Mouse (Mus musculus) left cerebral cortex, adult 11 months (tissue): ENCODE measurements around the gene Slc12a5.

Experiments used
- DNase-seq: peaks from one replicate; pipeline ENCODE4 v3.0.0; 2022; ENCODE audit warnings: low spot score

Gene Slc12a5

GRCm38 (mm10) chr2:164960716-164961441 is at the start of gene Slc12a5:
Gene Slc12a5 (plus strand): TSS chr2:164960802.
- DNase-seq = no peak

- DNase-seq = peak; percentile 89
These were observed 49.2 kb upstream of the Slc12a5 start, which contains the start of gene Zfp335 for GRCm38 (mm10) chr2:164911086-164912048. Gene Zfp335 (minus strand): TSS chr2:164911757.

GRCm38 (mm10) chr2:164912151-164912550 is 48.5 kb upstream of the Slc12a5 start:
- DNase-seq = peak; percentile 62

- no peak for DNase-seq
These were observed 47.7 kb upstream of the Slc12a5 start for GRCm38 (mm10) chr2:164912749-164913427.

- DNase-seq = no peak
These were observed 47.2 kb upstream of the Slc12a5 start for GRCm38 (mm10) chr2:164913428-164913786.

GRCm38 (mm10) chr2:164916820-164917219 is 43.8 kb upstream of the Slc12a5 start:
- DNase-seq = no peak

- no peak for DNase-seq
These were observed 43.2 kb upstream of the Slc12a5 start for GRCm38 (mm10) chr2:164917371-164917770.

GRCm38 (mm10) chr2:164918325-164918724 is 42.3 kb upstream of the Slc12a5 start:
- no peak for DNase-seq

GRCm38 (mm10) chr2:164921984-164922383 is 38.6 kb upstream of the Slc12a5 start:
- no peak for DNase-seq

GRCm38 (mm10) chr2:164923291-164923690 is 37.3 kb upstream of the Slc12a5 start:
- DNase-seq = no peak

GRCm38 (mm10) chr2:164924100-164924857 is 36.3 kb upstream of the Slc12a5 start:
- DNase-seq = peak; percentile 91

- no peak for DNase-seq
These were observed 29.7 kb upstream of the Slc12a5 start for GRCm38 (mm10) chr2:164930706-164931581.

GRCm38 (mm10) chr2:164933534-164933933 is 27.1 kb upstream of the Slc12a5 start:
- DNase-seq = no peak

- no peak for DNase-seq
These were observed 24.6 kb upstream of the Slc12a5 start for GRCm38 (mm10) chr2:164935991-164936390.

- peak; percentile 66 for DNase-seq
These were observed 22.2 kb upstream of the Slc12a5 start for GRCm38 (mm10) chr2:164938146-164939091.

- no peak for DNase-seq
These were observed 21.5 kb upstream of the Slc12a5 start for GRCm38 (mm10) chr2:164939106-164939505.

- no peak for DNase-seq
These were observed 20.3 kb upstream of the Slc12a5 start, which contains the start of gene Mmp9 for GRCm38 (mm10) chr2:164940140-164940830. Gene Mmp9 (plus strand): TSS chr2:164940780.

GRCm38 (mm10) chr2:164942692-164943290 is 17.8 kb upstream of the Slc12a5 start:
- DNase-seq = no peak
